Mouse (Mus musculus): ENCODE measurements around the gene Frmpd3. TPM values are rescaled to one million over a fixed set of nuclear protein-coding genes. Genes with fewer than 3 reads are reported as not detected.

The Frmpd3 gene
- polyA plus RNA-seq, 1 experiment from 2014 or later = 0.62 TPM

GRCm38 (mm10) chrX:140456751-140457491 is 114.9 kb downstream of the Frmpd3 start:
- Histone ChIP-seq H3K27me3 (ENCODE audit: control insufficient read depth, insufficient read depth, low read length) (no peaks in the 10 kb centered on the region), H3K27ac (replicated peaks; ENCODE audit: low read depth, low read length) (no peak overlapping the region; the same call in 1 of the 2 replicates), H3K4me3 (ENCODE audit: low read depth, low read length) (peak overlapping the region; percentile 55), H3K4me2 (ENCODE audit: low read depth, low read length) (peak overlapping the region; percentile 16), H3K36me3 (replicated peaks; ENCODE audit: control insufficient read depth, insufficient read depth, low read depth, low read length) (no peaks in the 10 kb centered on the region), H3K9ac (replicated peaks; ENCODE audit: low read length) (peak overlapping the region; percentile 60), H3K9me3 (replicated peaks; ENCODE audit: control insufficient read depth, low read length) (no peaks in the 10 kb centered on the region), H3K4me1 (ENCODE audit: control insufficient read depth, insufficient read depth, low read length) (no peaks in the 10 kb centered on the region)
- ATAC-seq (replicated peaks; ENCODE audit: insufficient number of reproducible peaks, low FRiP score, low TSS enrichment, low read depth) (peak; percentile 56; the same call in 1 of the 2 replicates), DNase-seq (ENCODE audit: low spot score) (peak; percentile 26)
- 17% methylated on average over 39 of the region's 39 CpGs for WGBS

- Histone ChIP-seq H3K27ac (replicated peaks; ENCODE audit: low read depth, low read length) (no peak overlapping the region), H3K4me1 (ENCODE audit: control insufficient read depth, insufficient read depth, low read length) (no peaks in the 10 kb centered on the region), H3K9me3 (replicated peaks; ENCODE audit: control insufficient read depth, low read length) (no peaks in the 10 kb centered on the region), H3K4me3 (ENCODE audit: low read depth, low read length) (peak overlapping the region; percentile 55), H3K27me3 (ENCODE audit: control insufficient read depth, insufficient read depth, low read length) (no peaks in the 10 kb centered on the region), H3K36me3 (replicated peaks; ENCODE audit: control insufficient read depth, insufficient read depth, low read depth, low read length) (no peaks in the 10 kb centered on the region), H3K9ac (replicated peaks; ENCODE audit: low read length) (peak overlapping the region; percentile 60; the same call in 1 of the 2 replicates), H3K4me2 (ENCODE audit: low read depth, low read length) (peak overlapping the region; percentile 16)
- 17% methylated on average over 12 of the region's 12 CpGs for WGBS
- DNase-seq (ENCODE audit: low spot score) (peak; percentile 1), ATAC-seq (replicated peaks; ENCODE audit: insufficient number of reproducible peaks, low FRiP score, low TSS enrichment, low read depth) (no peak)
Measured at GRCm38 (mm10) chrX:140457502-140457901, 115.4 kb downstream of the Frmpd3 start.

- Histone ChIP-seq H3K9ac (replicated peaks; ENCODE audit: low read length) (no peak overlapping the region), H3K27ac (replicated peaks; ENCODE audit: low read depth, low read length) (no peak overlapping the region), H3K4me1 (ENCODE audit: control insufficient read depth, insufficient read depth, low read length) (no peaks in the 10 kb centered on the region), H3K4me3 (ENCODE audit: low read depth, low read length) (no peak overlapping the region), H3K27me3 (ENCODE audit: control insufficient read depth, insufficient read depth, low read length) (no peaks in the 10 kb centered on the region), H3K36me3 (replicated peaks; ENCODE audit: control insufficient read depth, insufficient read depth, low read depth, low read length) (no peaks in the 10 kb centered on the region), H3K9me3 (replicated peaks; ENCODE audit: control insufficient read depth, low read length) (no peaks in the 10 kb centered on the region), H3K4me2 (ENCODE audit: low read depth, low read length) (no peak overlapping the region)
- no peak for DNase-seq (ENCODE audit: low spot score)
- ATAC-seq (replicated peaks; ENCODE audit: insufficient number of reproducible peaks, low FRiP score, low TSS enrichment, low read depth) = no peak
- WGBS = 94% methylated on average over 6 of the region's 6 CpGs
Measured at GRCm38 (mm10) chrX:140478231-140478630, 136.2 kb downstream of the Frmpd3 start.

GRCm38 (mm10) chrX:140479171-140479570 is 137.1 kb downstream of the Frmpd3 start:
- Histone ChIP-seq H3K4me2 (ENCODE audit: low read depth, low read length) (no peak overlapping the region), H3K9me3 (replicated peaks; ENCODE audit: control insufficient read depth, low read length) (no peaks in the 10 kb centered on the region), H3K4me1 (ENCODE audit: control insufficient read depth, insufficient read depth, low read length) (no peaks in the 10 kb centered on the region), H3K27ac (replicated peaks; ENCODE audit: low read depth, low read length) (no peak overlapping the region), H3K36me3 (replicated peaks; ENCODE audit: control insufficient read depth, insufficient read depth, low read depth, low read length) (no peaks in the 10 kb centered on the region), H3K27me3 (ENCODE audit: control insufficient read depth, insufficient read depth, low read length) (no peaks in the 10 kb centered on the region), H3K4me3 (ENCODE audit: low read depth, low read length) (no peak overlapping the region), H3K9ac (replicated peaks; ENCODE audit: low read length) (no peak overlapping the region)
- 53% methylated on average over 4 of the region's 5 CpGs for WGBS
- ATAC-seq (replicated peaks; ENCODE audit: insufficient number of reproducible peaks, low FRiP score, low TSS enrichment, low read depth) (no peak), DNase-seq (ENCODE audit: low spot score) (peak; percentile 15)

MicroRNA genes within 50 kb of the gene (microRNA counts, 519-probe panel; counts per million panel counts)
- not detected for microRNA mmu-miR-3475

Small RNAs within 50 kb of the gene (microRNA-seq; reads per million reads assigned to microRNA genes)
- 33.9 reads per million, percentile 27 among the genes with 10 or more reads in this experiment for gene Mir3475 (ENCODE audit: borderline number of aligned reads)

Other genes starting within 250 kb of the Frmpd3 start
- gene Prps1, start 114.3 kb downstream of the Frmpd3 start, polyA plus RNA-seq (2014; fragmentation: Nextera tagmentation; extraction: Ambion mirVana) = 84.2 and 88.4 TPM in 2 replicates